Mouse (Mus musculus) kidney, adult 2 months (tissue): ENCODE data around the gene 9030025P20Rik.
"Not testable (repeated sequence)": the region's sequence is repeated elsewhere in the genome, so short reads cannot be mapped to it uniquely, and the experiment has no call there.

Experiments used
- CTCF ChIP-seq: fragments of 200-500 bp; conservative IDR thresholded peaks from 2 replicates; pipeline ENCODE4 v1.5.1; 2011; ENCODE audit warnings: low read depth, mild to moderate bottlenecking, control low read depth, low read length, moderate library complexity, mixed read lengths; ENCODE audit not compliant: insufficient read depth, insufficient read length
- POLR2A ChIP-seq: fragments of 200-500 bp; IDR thresholded peaks from one replicate; pipeline ENCODE4 v1.6.1; 2011; ENCODE audit warnings: low read depth, low read length, control low read depth

GRCm38 (mm10) chr17:15000047-15000446, 21.8 kb downstream of the 9030025P20Rik start:
- TF ChIP-seq CTCF, POLR2A: not testable (repeated sequence)
